23 mouse cellular contexts compared by ENCODE assay signal in the genomic region with DNA sequence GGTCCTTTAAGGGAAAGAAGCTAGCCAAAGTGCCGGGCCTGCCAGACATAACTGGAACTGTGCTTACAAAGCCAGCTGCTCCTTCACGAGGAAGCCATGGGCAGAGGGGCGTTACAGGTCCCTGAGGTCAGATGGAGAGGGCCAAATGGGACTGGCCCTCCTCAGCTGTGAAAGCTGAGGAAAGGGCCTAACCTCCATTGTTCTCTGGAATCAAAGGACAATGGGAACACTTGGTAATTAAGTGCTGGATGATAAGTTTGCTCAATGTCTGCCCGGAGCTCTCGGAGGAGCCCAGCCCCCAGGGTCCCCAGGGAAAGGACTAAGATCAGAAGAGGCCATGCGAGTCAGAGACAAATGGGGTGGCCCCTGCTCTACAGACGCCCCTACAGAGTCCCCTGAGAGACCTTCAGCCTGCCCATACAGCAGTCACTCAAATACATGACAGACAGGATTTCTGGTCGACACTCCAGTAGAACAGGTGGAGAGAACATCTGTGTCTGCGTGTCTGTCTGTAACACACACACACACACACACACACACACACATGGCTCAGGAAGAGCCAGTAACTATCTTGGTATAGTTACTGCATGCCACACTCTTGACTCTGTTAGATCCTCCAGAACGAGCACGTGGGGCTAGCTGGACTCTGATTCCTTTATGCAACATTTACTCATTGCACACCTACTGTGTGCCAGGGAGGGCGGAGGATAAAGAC. TPM values are rescaled to one million over a fixed set of nuclear protein-coding genes. Genes with fewer than 3 reads are reported as not detected.
DNase-seq lines count a peak whose midpoint lies in the region; ATAC-seq and TF ChIP-seq lines count a peak whose summit lies in the region.
"Had no signal": no experiment of that assay in that cellular context is flagged by ENCODE, and none has a peak within 500 bp of the region (broad histone marks: within the 10 kb centered on the region; RNA-seq: fewer than 3 reads in every experiment).

No protein-coding gene starts in this region.

- no peak for TF ChIP-seq CTCF in forebrain, postnatal 0 days (IDR thresholded peaks at IDR 0.05; ENCODE audit: low read depth)

- H3K27me3 ChIP-seq in forebrain, embryonic 12.5 days, result peaks cover 80% of the 10 kb centered on the region
- H3K27me3 ChIP-seq in forebrain, postnatal 0 days (ENCODE audit: insufficient read depth, low read length), result no peaks in the 10 kb centered on the region; the same call in 1 of the 2 replicates
- H3K27me3 ChIP-seq in midbrain, embryonic 12.5 days, result peaks cover 54% of the 10 kb centered on the region
- H3K27me3 ChIP-seq in midbrain, embryonic 16.5 days (ENCODE audit: control insufficient read depth, insufficient read depth, low read depth, low read length), result no peaks in the 10 kb centered on the region
- peaks cover 32% of the 10 kb centered on the region for H3K27me3 ChIP-seq in hindbrain, embryonic 13.5 days
- peaks cover 61% of the 10 kb centered on the region for H3K27me3 ChIP-seq in kidney, embryonic 14.5 days (ENCODE audit: control insufficient read depth, insufficient read depth, low read length)

- no peaks in the 10 kb centered on the region for H3K9me3 ChIP-seq in forebrain, embryonic 12.5 days
- no peaks in the 10 kb centered on the region for H3K9me3 ChIP-seq in forebrain, postnatal 0 days (ENCODE audit: low read length)
- no peaks in the 10 kb centered on the region for H3K9me3 ChIP-seq in midbrain, embryonic 12.5 days
- no peaks in the 10 kb centered on the region for H3K9me3 ChIP-seq in midbrain, embryonic 16.5 days (replicated peaks; ENCODE audit: control insufficient read depth, low read length, poor library complexity, severe bottlenecking)
- H3K9me3 ChIP-seq in hindbrain, embryonic 13.5 days, result no peaks in the 10 kb centered on the region
- H3K9me3 ChIP-seq in kidney, embryonic 14.5 days (ENCODE audit: control insufficient read depth, low read length), result no peaks in the 10 kb centered on the region
- H3K9me3 ChIP-seq: heart, embryonic 13.5 days; liver, embryonic 15.5 days; stomach, embryonic 15.5 days had no signal

- H3K4me2 ChIP-seq in forebrain, embryonic 12.5 days, result 0 out of 2 replicates have a peak overlapping the region, but pooled peaks have one; percentile 21
- H3K4me2 ChIP-seq in forebrain, postnatal 0 days (ENCODE audit: low read depth), result no peak overlapping the region
- H3K4me2 ChIP-seq in midbrain, embryonic 12.5 days (replicated peaks), result no peak overlapping the region
- H3K4me2 ChIP-seq in midbrain, embryonic 16.5 days (ENCODE audit: low read length), result no peak overlapping the region
- peak overlapping the region; percentile 24 for H3K4me2 ChIP-seq in hindbrain, embryonic 13.5 days
- H3K4me2 ChIP-seq in kidney, embryonic 14.5 days (replicated peaks; ENCODE audit: low read depth, low read length), result no peak overlapping the region
- H3K4me2 ChIP-seq: heart, embryonic 13.5 days; liver, embryonic 15.5 days; stomach, embryonic 15.5 days had no signal

- peak overlapping the region; percentile 42; the same call in 1 of the 2 replicates for H3K27ac ChIP-seq in forebrain, embryonic 12.5 days
- H3K27ac ChIP-seq in forebrain, postnatal 0 days (ENCODE audit: low read depth, low read length), result no peak overlapping the region
- H3K27ac ChIP-seq in midbrain, embryonic 12.5 days (replicated peaks), result peak overlapping the region; percentile 35
- H3K27ac ChIP-seq in midbrain, embryonic 16.5 days (ENCODE audit: low read length), result no peak overlapping the region
- peak overlapping the region; percentile 67 for H3K27ac ChIP-seq in hindbrain, embryonic 13.5 days
- no peak overlapping the region for H3K27ac ChIP-seq in kidney, embryonic 14.5 days (ENCODE audit: low read depth, low read length)
- H3K27ac ChIP-seq: heart, embryonic 13.5 days; liver, embryonic 15.5 days; stomach, embryonic 15.5 days had no signal

- 25% methylated on average over 12 of the region's 12 CpGs for WGBS in forebrain, embryonic 12.5 days
- WGBS in forebrain, postnatal 0 days, result 20% methylated on average over 12 of the region's 12 CpGs
- WGBS in midbrain, embryonic 12.5 days, result 33% methylated on average over 12 of the region's 12 CpGs
- 29% methylated on average over 12 of the region's 12 CpGs for WGBS in midbrain, embryonic 16.5 days
- 15% methylated on average over 12 of the region's 12 CpGs for WGBS in hindbrain, embryonic 13.5 days
- WGBS in kidney, embryonic 14.5 days, result 30% methylated on average over 12 of the region's 12 CpGs

- H3K4me3 ChIP-seq in forebrain, embryonic 12.5 days (replicated peaks), result no peak overlapping the region
- no peak overlapping the region for H3K4me3 ChIP-seq in forebrain, postnatal 0 days (ENCODE audit: low read depth, low read length)
- no peak overlapping the region for H3K4me3 ChIP-seq in midbrain, embryonic 12.5 days
- H3K4me3 ChIP-seq in midbrain, embryonic 16.5 days (ENCODE audit: low read depth, low read length), result no peak overlapping the region
- no peak overlapping the region for H3K4me3 ChIP-seq in hindbrain, embryonic 13.5 days
- H3K4me3 ChIP-seq in kidney, embryonic 14.5 days (ENCODE audit: low read length), result no peak overlapping the region
- H3K4me3 ChIP-seq: heart, embryonic 13.5 days; liver, embryonic 15.5 days; stomach, embryonic 15.5 days had no signal

- DNase-seq in forebrain, postnatal 0 days, result no peak
- peak; percentile 56 for DNase-seq in retina, postnatal 1 day
- DNase-seq in lung, postnatal 14 days, result no peak
- DNase-seq: adrenal gland, adult 2 months; cerebellum, adult 18-20 months; kidney, adult 2 months; kidney, postnatal 4 days; left cerebral cortex, postnatal 4 days; lung, postnatal 10 days; right cerebral cortex, adult 18-20 months had no signal

- H3K36me3 ChIP-seq in forebrain, embryonic 12.5 days (replicated peaks), result peaks cover 11% of the 10 kb centered on the region
- H3K36me3 ChIP-seq in forebrain, postnatal 0 days (ENCODE audit: insufficient read depth), result peaks cover 23% of the 10 kb centered on the region
- H3K36me3 ChIP-seq in midbrain, embryonic 12.5 days, result peaks cover 15% of the 10 kb centered on the region
- peaks cover 3% of the 10 kb centered on the region; the same call in 1 of the 2 replicates for H3K36me3 ChIP-seq in midbrain, embryonic 16.5 days (ENCODE audit: control insufficient read depth, insufficient read depth, low read length)
- peaks cover 44% of the 10 kb centered on the region for H3K36me3 ChIP-seq in hindbrain, embryonic 13.5 days
- no peaks in the 10 kb centered on the region for H3K36me3 ChIP-seq in kidney, embryonic 14.5 days (ENCODE audit: control insufficient read depth, insufficient read depth, low read length)
- H3K36me3 ChIP-seq: heart, embryonic 13.5 days; liver, embryonic 15.5 days; stomach, embryonic 15.5 days had no signal

- peaks cover 73% of the 10 kb centered on the region for H3K4me1 ChIP-seq in forebrain, embryonic 12.5 days
- peaks cover 8% of the 10 kb centered on the region for H3K4me1 ChIP-seq in forebrain, postnatal 0 days (ENCODE audit: insufficient read depth)
- H3K4me1 ChIP-seq in midbrain, embryonic 12.5 days, result peaks cover 73% of the 10 kb centered on the region
- peaks cover 20% of the 10 kb centered on the region for H3K4me1 ChIP-seq in midbrain, embryonic 16.5 days (ENCODE audit: control insufficient read depth, insufficient read depth, low read length)
- peaks cover 91% of the 10 kb centered on the region for H3K4me1 ChIP-seq in hindbrain, embryonic 13.5 days (replicated peaks)
- H3K4me1 ChIP-seq in kidney, embryonic 14.5 days (ENCODE audit: control insufficient read depth, insufficient read depth, low read length), result peaks cover 11% of the 10 kb centered on the region; the same call in 1 of the 2 replicates

- peak overlapping the region; percentile 21; the same call in 1 of the 2 replicates for H3K9ac ChIP-seq in forebrain, embryonic 12.5 days
- H3K9ac ChIP-seq in forebrain, postnatal 0 days, result no peak overlapping the region
- H3K9ac ChIP-seq in midbrain, embryonic 12.5 days (replicated peaks), result no peak overlapping the region
- no peak overlapping the region for H3K9ac ChIP-seq in midbrain, embryonic 16.5 days (ENCODE audit: low read depth, low read length)
- H3K9ac ChIP-seq in hindbrain, embryonic 13.5 days, result peak overlapping the region; percentile 58
- H3K9ac ChIP-seq in kidney, embryonic 14.5 days (ENCODE audit: low read depth, low read length), result no peak overlapping the region
- H3K9ac ChIP-seq: heart, embryonic 13.5 days; liver, embryonic 15.5 days; stomach, embryonic 15.5 days had no signal

- no peak for ATAC-seq in forebrain, embryonic 12.5 days (ENCODE audit: low FRiP score)
- ATAC-seq in forebrain, postnatal 0 days, result no peak
- no peak for ATAC-seq in midbrain, embryonic 12.5 days (ENCODE audit: low FRiP score, low read depth)
- no peak for ATAC-seq in midbrain, embryonic 16.5 days
- no peak for ATAC-seq in hindbrain, embryonic 13.5 days (ENCODE audit: low FRiP score)
- ATAC-seq in kidney, embryonic 14.5 days (ENCODE audit: low FRiP score, low TSS enrichment), result no peak

RNA-seq across cellular contexts. Expression of a gene that starts 10.2 kb away (rescaled TPM):
- 15.3 and 15.6 TPM in 2 replicates for polyA plus RNA-seq in forebrain, embryonic 12.5 days (2016; fragmentation: Nextera tagmentation; extraction: Ambion mirVana)
- total RNA-seq in forebrain, postnatal 0 days (2014; rRNA removed), result 7.4 and 8.5 TPM in 2 replicates
- polyA plus RNA-seq in forebrain, postnatal 0 days (2015; fragmentation: Nextera tagmentation; extraction: Ambion mirVana), result 3.7 and 4.3 TPM in 2 replicates
- 15.3 and 17.1 TPM in 2 replicates for polyA plus RNA-seq in midbrain, embryonic 12.5 days (2016; fragmentation: Nextera tagmentation; extraction: Ambion mirVana)
- 5.8 and 7.7 TPM in 2 replicates for polyA plus RNA-seq in midbrain, embryonic 16.5 days (2015; fragmentation: Nextera tagmentation; extraction: Ambion mirVana)
- 24.0 and 27.8 TPM in 2 replicates for polyA plus RNA-seq in hindbrain, embryonic 13.5 days (2015; fragmentation: Nextera tagmentation; extraction: Ambion mirVana)
- not detected in 2 replicates for polyA plus RNA-seq in kidney, embryonic 14.5 days (2014; fragmentation: Nextera tagmentation; extraction: Ambion mirVana)
- total RNA-seq: gastrocnemius, adult 18-20 months; granulocyte monocyte progenitor cell, adult 5-6 weeks; hematopoietic stem cell, adult 5-6 weeks; megakaryocyte-erythroid progenitor cell, adult 5-6 weeks; neutrophil, adult 5-6 weeks had no signal
- polyA plus RNA-seq: heart, embryonic 13.5 days; kidney, adult 2 months; liver, embryonic 15.5 days had no signal

RNA-seq across cellular contexts. Expression of a gene that starts 13.8 kb away (rescaled TPM):
- 12.0 and 12.9 TPM in 2 replicates for polyA plus RNA-seq in forebrain, embryonic 12.5 days (2016; fragmentation: Nextera tagmentation; extraction: Ambion mirVana)
- 18.4 and 27.3 TPM in 2 replicates for total RNA-seq in forebrain, postnatal 0 days (2014; rRNA removed)
- 11.9 and 16.4 TPM in 2 replicates for polyA plus RNA-seq in forebrain, postnatal 0 days (2015; fragmentation: Nextera tagmentation; extraction: Ambion mirVana)
- 14.3 and 15.2 TPM in 2 replicates for polyA plus RNA-seq in midbrain, embryonic 12.5 days (2016; fragmentation: Nextera tagmentation; extraction: Ambion mirVana)
- 21.8 and 25.4 TPM in 2 replicates for polyA plus RNA-seq in midbrain, embryonic 16.5 days (2015; fragmentation: Nextera tagmentation; extraction: Ambion mirVana)
- 16.1 and 16.8 TPM in 2 replicates for polyA plus RNA-seq in hindbrain, embryonic 13.5 days (2015; fragmentation: Nextera tagmentation; extraction: Ambion mirVana)
- 4.7 and 9.5 TPM in 2 replicates for polyA plus RNA-seq in kidney, embryonic 14.5 days (2014; fragmentation: Nextera tagmentation; extraction: Ambion mirVana)

RNA-seq across cellular contexts. Expression of a gene that starts 51.9 kb away (rescaled TPM):
- polyA plus RNA-seq in forebrain, embryonic 12.5 days (2016; fragmentation: Nextera tagmentation; extraction: Ambion mirVana), result 3.0 and 3.2 TPM in 2 replicates
- 1.6 TPM in 1 of 2 replicates, not detected in the other for total RNA-seq in forebrain, postnatal 0 days (2014; rRNA removed)
- polyA plus RNA-seq in forebrain, postnatal 0 days (2015; fragmentation: Nextera tagmentation; extraction: Ambion mirVana), result 0.69 and 1.1 TPM in 2 replicates
- polyA plus RNA-seq in midbrain, embryonic 12.5 days (2016; fragmentation: Nextera tagmentation; extraction: Ambion mirVana), result 3.4 and 3.8 TPM in 2 replicates
- 0.69 and 1.0 TPM in 2 replicates for polyA plus RNA-seq in midbrain, embryonic 16.5 days (2015; fragmentation: Nextera tagmentation; extraction: Ambion mirVana)
- 2.8 and 3.2 TPM in 2 replicates for polyA plus RNA-seq in hindbrain, embryonic 13.5 days (2015; fragmentation: Nextera tagmentation; extraction: Ambion mirVana)
- polyA plus RNA-seq in kidney, embryonic 14.5 days (2014; fragmentation: Nextera tagmentation; extraction: Ambion mirVana), result 18.2 and 19.2 TPM in 2 replicates
- total RNA-seq: granulocyte monocyte progenitor cell, adult 5-6 weeks; neutrophil, adult 5-6 weeks had no signal

Comparison
In these comparisons a context has a peak if more than half of its experiments do, and no peak if none do; other contexts are left out.
1. H3K27ac ChIP-seq: peak in forebrain, embryonic 12.5 days (single experiment), midbrain, embryonic 12.5 days (single experiment) and hindbrain, embryonic 13.5 days (single experiment); none in forebrain, postnatal 0 days (single experiment), midbrain, embryonic 16.5 days (single experiment) and kidney, embryonic 14.5 days (single experiment).
2. H3K4me2 ChIP-seq: peak in forebrain, embryonic 12.5 days (single experiment) and hindbrain, embryonic 13.5 days (single experiment); none in forebrain, postnatal 0 days (single experiment), midbrain, embryonic 12.5 days (single experiment), midbrain, embryonic 16.5 days (single experiment) and kidney, embryonic 14.5 days (single experiment).
3. H3K9ac ChIP-seq: peak in forebrain, embryonic 12.5 days (single experiment) and hindbrain, embryonic 13.5 days (single experiment); none in forebrain, postnatal 0 days (single experiment), midbrain, embryonic 12.5 days (single experiment), midbrain, embryonic 16.5 days (single experiment) and kidney, embryonic 14.5 days (single experiment).